Mouse (Mus musculus) liver, postnatal 0 days (tissue): ENCODE measurements around the gene Rnf19b.

ENCODE experiments used
- CTCF ChIP-seq: sonication (generic); IDR thresholded peaks from 2 replicates; pipeline ENCODE4 v1.5.1; 2016; ENCODE audit warnings: antibody characterized with exemption, low read depth
- EP300 ChIP-seq: IDR thresholded peaks from 2 replicates; pipeline ENCODE4 v1.6.1; 2016; ENCODE audit warnings: antibody characterized with exemption, low read depth, mild to moderate bottlenecking

- no peak for TF ChIP-seq CTCF
- no peak for TF ChIP-seq EP300
Observed at GRCm38 (mm10) chr4:129065688-129066236, 7.7 kb downstream of the Rnf19b start.
